Mouse (Mus musculus): ENCODE results near the gene C130073F10Rik.

GRCm38 (mm10) chr4:101850908-101851307 is 42.7 kb downstream of the C130073F10Rik start:
- TF ChIP-seq MAX (IDR thresholded peaks at IDR 0.05) (no peak), CTCF (IDR thresholded peaks at IDR 0.05; ENCODE audit: control insufficient read depth, insufficient read depth, insufficient read length) (no peak), USF1 (IDR thresholded peaks at IDR 0.05; ENCODE audit: low read depth) (no peak), FOSL1 (IDR thresholded peaks at IDR 0.05; ENCODE audit: insufficient read depth, low read length, poor library complexity, severe bottlenecking) (no peak), CEBPB (IDR thresholded peaks at IDR 0.05; ENCODE audit: low read depth) (no peak), MYOD1 (IDR thresholded peaks at IDR 0.05; ENCODE audit: control insufficient read depth, insufficient read length, low read depth) (no peak)
